Mouse (Mus musculus): ENCODE results near the gene Olfr538.

DNA sequence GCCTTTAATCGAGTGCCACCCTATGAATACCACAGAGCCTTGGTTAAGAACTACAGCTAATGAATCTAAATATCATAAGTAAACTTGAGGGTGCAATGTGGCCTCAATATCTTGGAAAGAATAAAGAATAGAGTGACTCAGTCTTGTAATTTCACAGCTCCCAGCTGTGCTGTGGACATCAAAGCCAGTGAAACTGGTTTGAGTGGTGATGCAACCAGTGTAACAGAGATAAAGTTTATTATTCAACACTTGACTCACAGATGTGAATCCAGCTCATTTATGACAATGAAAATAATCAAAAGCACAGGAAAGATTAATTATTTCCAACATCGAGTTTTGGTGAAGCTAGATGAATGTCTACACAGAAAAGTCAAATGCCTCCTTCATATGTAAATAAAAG is 27.9 kb upstream of the Olfr538 start:
- TF ChIP-seq CTCF (IDR thresholded peaks at IDR 0.05; ENCODE audit: insufficient read depth, low read depth, low read length), result no peak
- no peak for TF ChIP-seq POLR2A (IDR thresholded peaks at IDR 0.05; ENCODE audit: insufficient read depth, low read depth, low read length)
